Mouse (Mus musculus): ENCODE data around the gene Zfp28.
A peak's percentile ranks its signal among the peaks of the same experiment; 100 is the strongest.
"Not testable (repeated sequence)": the region's sequence is repeated elsewhere in the genome, so short reads cannot be mapped to it uniquely, and the experiment has no call there.

The Zfp28 gene

GRCm38 (mm10) chr7:6383044-6383455 lies at the start of gene Zfp28:
Zfp28 (plus strand) TSS chr7:6383295.
- peak; percentile 95 to 96 for DNase-seq (ENCODE audit: low spot score in 2 of 2)

- no peak for DNase-seq (ENCODE audit: low spot score in 2 of 2)
Observed at GRCm38 (mm10) chr7:6339865-6340264, 43.2 kb upstream of the Zfp28 start.

GRCm38 (mm10) chr7:6343501-6344071 lies 39.5 kb upstream of the Zfp28 start, which contains the start of gene Gm3854:
Gm3854 (plus strand) TSS chr7:6343759.
- peak; percentile 86 to 90 for DNase-seq (ENCODE audit: low spot score in 2 of 2)

GRCm38 (mm10) chr7:6344124-6344523 lies 39.0 kb upstream of the Zfp28 start:
- DNase-seq (ENCODE audit: low spot score in 2 of 2), result no peak

- no peak for DNase-seq (ENCODE audit: low spot score in 2 of 2)
Observed at GRCm38 (mm10) chr7:6358121-6358520, 25.0 kb upstream of the Zfp28 start.

- no peak for DNase-seq (ENCODE audit: low spot score in 2 of 2)
Observed at GRCm38 (mm10) chr7:6358937-6359590, 24.0 kb upstream of the Zfp28 start.

GRCm38 (mm10) chr7:6360477-6361060 lies 22.5 kb upstream of the Zfp28 start:
- DNase-seq (ENCODE audit: low spot score in 2 of 2), result no peak

GRCm38 (mm10) chr7:6361756-6362155 lies 21.3 kb upstream of the Zfp28 start:
- no peak for DNase-seq (ENCODE audit: low spot score in 2 of 2)

- DNase-seq (ENCODE audit: low spot score in 2 of 2), result peak; percentile 99
Observed at GRCm38 (mm10) chr7:6362268-6363046, 20.6 kb upstream of the Zfp28 start.

- peak; percentile 90 to 92 for DNase-seq (ENCODE audit: low spot score in 2 of 2)
Observed at GRCm38 (mm10) chr7:6363047-6363488, 20.0 kb upstream of the Zfp28 start, which contains the start of gene Zfp78. Zfp78 (plus strand) TSS chr7:6363280.

- no peak for DNase-seq (ENCODE audit: low spot score in 2 of 2)
Observed at GRCm38 (mm10) chr7:6364761-6365160, 18.3 kb upstream of the Zfp28 start.

GRCm38 (mm10) chr7:6367185-6367584 lies 15.9 kb upstream of the Zfp28 start:
- DNase-seq (ENCODE audit: low spot score in 2 of 2), result no peak

- not testable (repeated sequence) for DNase-seq (ENCODE audit: low spot score in 2 of 2)
Observed at GRCm38 (mm10) chr7:6368146-6368545, 14.9 kb upstream of the Zfp28 start.

- no peak for DNase-seq (ENCODE audit: low spot score in 2 of 2)
Observed at GRCm38 (mm10) chr7:6369460-6369859, 13.6 kb upstream of the Zfp28 start.

- no peak for DNase-seq (ENCODE audit: low spot score in 2 of 2)
Observed at GRCm38 (mm10) chr7:6372993-6373392, 10.1 kb upstream of the Zfp28 start.

- peak; percentile 39 to 71 for DNase-seq (ENCODE audit: low spot score in 2 of 2)
Observed at GRCm38 (mm10) chr7:6378441-6378840, 4.7 kb upstream of the Zfp28 start.

GRCm38 (mm10) chr7:6381431-6381830 lies 1.7 kb upstream of the Zfp28 start:
- no peak for DNase-seq (ENCODE audit: low spot score in 2 of 2)

GRCm38 (mm10) chr7:6384011-6384410 lies 916 bp downstream of the Zfp28 start:
- no peak for DNase-seq (ENCODE audit: low spot score in 2 of 2)

- peak; percentile 50 to 71 for DNase-seq (ENCODE audit: low spot score in 2 of 2)
Observed at GRCm38 (mm10) chr7:6386995-6387394, 3.9 kb downstream of the Zfp28 start.

GRCm38 (mm10) chr7:6388971-6389370 lies 5.9 kb downstream of the Zfp28 start:
- DNase-seq (ENCODE audit: low spot score in 2 of 2), result no peak

GRCm38 (mm10) chr7:6389449-6389848 lies 6.4 kb downstream of the Zfp28 start:
- no peak for DNase-seq (ENCODE audit: low spot score in 2 of 2)
